Mouse (Mus musculus) inflammation-experienced regulatory T-cells, adult 6 months (primary cell): ENCODE measurements around the gene Cfap44. TPM values are rescaled to one million over a fixed set of nuclear protein-coding genes. Genes with fewer than 3 reads are reported as not detected.

Experiments used
- ATAC-seq: one replicate; pipeline ENCODE4 v1.8.0; 2017
- polyA plus RNA-seq, 3 experiments: library from polyadenylated mRNA; unstranded; fragments of 100-300 nt; shearing (Covaris generic); gene quantifications; one replicate each; pipeline ENCODE4 v1.2.1; 2017

Cfap44 gene
- polyA plus RNA-seq: not detected

- ATAC-seq: peak; percentile 67
Observed at GRCm38 (mm10) chr16:44394577-44395243, at the start of gene Cfap44. Cfap44 (plus strand) TSS chr16:44394796.

DNA sequence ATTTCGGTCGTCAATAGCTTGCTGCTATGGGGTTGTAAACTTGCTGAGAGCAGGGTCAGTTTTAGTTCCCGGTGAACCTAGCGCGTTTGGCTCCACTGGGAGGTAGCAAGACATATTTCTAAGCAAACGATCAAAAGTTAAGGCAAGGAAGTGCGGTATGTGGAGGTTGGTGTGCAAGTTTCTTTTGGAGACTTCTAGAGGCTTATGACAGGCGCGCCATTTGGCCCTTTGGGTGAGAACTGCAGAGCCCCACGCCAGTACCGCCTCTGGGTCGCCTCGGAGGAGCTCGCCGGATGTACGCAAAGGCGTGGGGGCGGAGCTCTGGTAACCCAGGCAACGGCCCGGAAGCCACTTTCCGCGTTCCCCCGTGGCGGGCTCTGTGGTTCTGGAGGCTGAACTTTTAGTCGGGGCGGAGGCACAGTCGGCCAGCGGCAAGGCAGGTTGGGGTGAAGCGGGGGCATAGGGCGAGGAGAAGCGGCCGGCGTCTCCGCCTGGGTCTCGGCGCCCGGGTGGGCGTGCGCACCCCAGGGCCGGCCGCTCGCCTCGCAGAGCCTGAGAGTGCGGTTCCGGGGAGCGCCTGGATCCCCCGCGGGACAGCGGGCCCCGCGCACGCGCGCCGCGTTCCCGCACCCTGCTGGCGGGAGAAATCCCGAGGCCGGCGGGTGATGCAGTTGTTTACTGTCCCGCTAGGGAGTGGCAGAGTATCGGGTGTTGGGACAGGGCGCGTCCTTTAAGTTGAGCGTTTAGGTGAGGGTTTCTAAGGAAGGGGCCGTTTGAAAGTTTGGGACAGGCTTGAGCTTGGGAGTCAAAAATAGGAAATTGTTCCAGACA, 47.3 kb upstream of the Cfap44 start, which contains the start of gene Spice1:
Gene Spice1, plus strand, starts transcription at position 51 of the 831 bp plus-strand sequence.
- ATAC-seq: peak; percentile 100

DNA sequence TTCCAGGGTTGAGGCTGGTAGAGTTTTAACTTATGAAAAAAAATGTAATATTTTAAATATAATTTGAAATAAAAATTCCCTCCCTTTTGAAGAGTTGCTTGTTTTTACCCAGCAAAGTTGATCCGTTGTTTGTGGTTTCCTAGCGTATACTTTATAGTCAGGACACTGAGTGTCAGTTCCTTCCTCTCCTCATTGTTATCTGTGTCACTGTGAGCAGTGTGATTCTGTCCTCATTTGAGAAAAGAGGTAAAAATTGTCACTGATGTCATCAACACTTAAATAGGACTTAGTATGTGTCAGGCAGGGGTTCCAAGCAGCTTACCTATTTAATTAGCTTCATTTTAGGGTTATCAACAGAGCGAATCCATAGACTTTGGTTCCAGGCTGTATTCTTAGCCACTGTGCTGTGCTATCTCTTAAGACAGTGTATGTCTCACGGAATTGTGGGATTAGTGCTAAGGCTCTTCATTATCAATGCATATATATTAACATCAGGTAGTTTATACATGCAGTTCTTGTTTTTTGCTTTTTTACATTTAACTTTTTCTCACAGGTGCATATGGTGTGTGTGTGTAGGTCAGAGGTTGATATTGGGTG, 44.7 kb upstream of the Cfap44 start:
- ATAC-seq: no peak

GRCm38 (mm10) chr16:44356291-44356690, 38.3 kb upstream of the Cfap44 start:
- peak; percentile 19 for ATAC-seq

DNA sequence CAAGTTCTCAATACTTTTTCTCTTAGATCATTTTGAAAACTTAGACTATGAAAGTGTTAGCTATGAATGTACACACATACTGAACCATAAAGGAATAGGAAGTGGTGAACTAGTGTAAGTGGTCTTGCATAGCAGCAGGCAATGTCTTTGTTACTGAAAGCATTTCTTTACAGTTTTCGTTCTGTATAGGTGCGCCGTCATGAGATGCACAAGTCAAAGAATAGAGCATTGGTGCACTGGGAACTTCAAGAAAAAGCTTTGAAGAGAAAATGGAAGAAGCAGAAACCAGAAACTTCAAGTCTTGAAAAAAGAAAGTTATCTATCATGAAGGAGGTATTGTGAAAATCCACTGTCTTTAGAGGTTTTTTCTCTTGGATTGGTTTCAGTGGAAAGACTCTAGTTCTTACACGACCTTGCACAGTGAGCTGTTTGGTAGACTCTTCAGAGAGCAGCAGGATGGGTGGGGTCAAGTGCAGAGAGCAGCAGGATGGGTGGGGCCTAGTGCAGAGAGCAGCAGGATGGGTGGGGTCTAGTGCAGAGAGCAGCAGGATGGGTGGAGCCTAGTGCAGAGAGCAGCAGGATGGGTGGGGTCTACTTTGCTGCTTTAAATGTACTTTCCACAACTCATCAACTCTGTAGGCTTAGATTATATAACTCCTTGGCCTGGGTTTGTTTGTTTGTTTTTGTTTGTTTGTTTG, 36.9 kb upstream of the Cfap44 start:
- ATAC-seq: peak; percentile 90

DNA sequence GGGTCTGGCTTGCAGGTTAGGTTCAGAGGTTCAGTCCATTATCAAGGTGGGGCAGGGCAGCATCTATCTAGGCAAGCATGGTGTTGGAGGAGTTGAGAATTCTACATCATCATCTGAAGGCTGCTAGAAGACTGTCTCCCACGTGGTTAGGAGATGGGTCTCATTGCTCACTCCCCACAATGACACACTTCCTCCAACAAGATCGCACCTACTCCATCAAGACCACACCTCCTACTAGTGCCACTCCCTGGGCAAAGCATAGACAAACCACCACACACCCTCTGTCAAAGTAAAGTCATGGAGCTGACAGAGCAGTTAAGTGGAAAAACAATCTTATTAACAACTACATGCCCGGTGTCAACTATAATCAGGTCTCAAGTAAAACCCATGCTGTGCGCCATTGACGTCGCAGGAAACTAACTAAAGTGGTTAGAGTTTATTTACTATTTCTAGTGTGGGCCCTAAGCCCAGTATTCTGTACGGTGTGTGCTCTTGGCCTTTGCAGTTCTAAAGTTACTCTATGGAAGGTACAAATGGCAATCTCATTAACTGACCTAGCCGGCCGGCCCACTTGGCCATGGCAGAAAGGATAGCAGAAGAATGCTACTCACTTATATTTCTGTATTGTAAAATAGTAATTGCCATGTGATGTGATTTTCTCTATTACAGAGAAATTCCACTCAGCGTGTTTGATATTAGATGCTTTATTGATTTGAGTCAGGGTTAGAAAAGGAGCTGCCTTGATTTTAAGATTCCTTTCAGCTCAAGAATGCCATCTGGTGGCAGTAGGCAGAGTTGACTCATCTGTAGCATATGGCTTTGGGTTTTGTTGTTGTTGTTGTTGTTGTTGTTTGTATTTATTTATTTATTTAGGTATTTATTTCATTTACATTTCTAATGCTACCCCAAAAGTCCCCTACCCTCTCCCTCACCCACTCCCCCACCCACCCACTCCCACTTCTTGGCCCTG, 32.4 kb upstream of the Cfap44 start:
- ATAC-seq: peak; percentile 42

- no peak for ATAC-seq
Observed at GRCm38 (mm10) chr16:44365522-44365921, 29.1 kb upstream of the Cfap44 start.

DNA sequence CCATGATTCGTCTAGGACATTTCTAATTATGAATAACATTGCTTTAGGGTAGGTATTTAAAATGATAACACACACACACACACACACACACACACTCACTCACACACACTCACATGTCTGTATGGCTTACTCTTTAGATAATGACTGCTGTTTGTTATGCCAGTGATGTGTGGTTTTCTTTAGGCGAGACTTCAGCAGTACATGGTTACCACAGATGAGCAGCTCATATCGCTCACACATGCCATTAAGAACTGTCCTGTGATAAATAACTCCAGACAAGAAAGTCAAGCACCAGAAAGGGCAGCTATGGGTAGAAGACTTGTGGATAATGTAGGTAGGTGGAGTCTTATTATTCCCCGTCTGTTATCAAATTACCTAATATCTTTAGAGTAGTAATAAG, 19.1 kb upstream of the Cfap44 start:
- ATAC-seq: no peak

DNA sequence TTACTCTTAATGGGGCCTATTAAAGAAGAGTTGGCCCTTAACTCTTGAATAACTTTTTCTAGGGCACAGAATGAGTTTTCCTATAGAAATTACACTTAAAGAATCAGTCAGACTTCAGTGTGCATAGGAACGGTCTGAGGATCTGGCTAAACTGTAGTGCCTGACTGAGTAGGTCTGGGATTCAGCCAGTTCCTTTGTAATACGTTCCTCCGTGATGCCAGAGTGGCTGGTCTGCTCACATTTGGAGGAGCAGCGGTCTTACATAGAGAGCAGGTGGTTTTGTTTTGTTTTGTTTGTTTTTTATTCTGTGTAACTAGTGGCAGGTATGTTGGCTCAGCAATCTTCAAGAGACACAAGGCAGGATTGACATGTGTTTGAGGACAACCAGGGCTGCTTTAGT, 14.6 kb upstream of the Cfap44 start:
- ATAC-seq: no peak

GRCm38 (mm10) chr16:44381578-44381977, 13.0 kb upstream of the Cfap44 start:
- no peak for ATAC-seq

- no peak for ATAC-seq
Observed at GRCm38 (mm10) chr16:44383549-44383948, 11.0 kb upstream of the Cfap44 start.

DNA sequence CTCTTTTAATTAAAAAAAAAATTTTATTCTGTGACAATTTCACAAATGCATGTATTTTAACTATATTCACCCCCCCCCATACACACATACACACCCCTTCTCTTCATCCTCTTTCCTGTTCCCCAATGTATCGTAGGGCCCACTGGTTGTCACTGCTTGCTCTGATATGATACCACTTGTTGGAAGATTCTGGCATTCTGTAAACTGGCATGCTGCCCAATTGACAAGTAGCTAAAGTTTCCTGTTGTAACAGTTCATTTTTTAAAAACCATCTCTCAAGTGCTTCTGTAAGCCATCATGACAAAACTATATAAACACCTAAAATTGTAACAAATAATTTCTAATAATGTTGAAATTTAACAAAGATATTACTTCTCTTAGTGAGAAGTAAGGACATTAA, 10.3 kb upstream of the Cfap44 start:
- ATAC-seq: no peak

DNA sequence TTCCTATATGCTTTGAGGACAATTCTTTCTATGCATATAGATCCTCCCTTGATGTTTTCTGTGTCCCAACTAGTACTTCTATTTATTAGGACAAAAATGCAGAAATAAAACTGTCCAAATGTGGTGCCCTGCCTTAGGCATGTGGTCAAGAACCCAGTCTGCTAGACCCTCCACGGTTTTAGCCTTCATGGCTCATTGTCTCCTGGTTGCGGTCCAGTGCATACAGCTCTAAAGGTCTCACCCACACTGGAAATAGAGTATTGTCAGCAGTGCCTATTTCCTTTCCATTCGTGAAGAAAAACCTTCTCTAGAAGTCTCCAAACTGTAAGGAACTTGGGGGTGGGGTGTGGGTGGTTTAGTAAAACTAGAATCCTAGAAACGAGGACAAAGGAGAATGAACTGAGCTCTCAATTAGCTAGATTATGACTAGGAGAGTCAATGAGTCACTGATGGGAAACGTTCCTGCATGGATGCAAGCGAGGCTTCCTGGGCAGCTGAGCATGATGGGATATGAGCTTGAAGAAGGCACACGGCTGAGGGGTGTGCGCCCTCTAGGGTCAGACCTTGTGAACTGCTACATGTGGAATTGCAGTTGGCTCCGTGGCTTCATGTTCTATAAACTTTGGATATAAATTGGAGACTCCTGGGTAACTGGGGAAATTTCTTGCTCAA, 2.6 kb upstream of the Cfap44 start:
- ATAC-seq: peak; percentile 77

DNA sequence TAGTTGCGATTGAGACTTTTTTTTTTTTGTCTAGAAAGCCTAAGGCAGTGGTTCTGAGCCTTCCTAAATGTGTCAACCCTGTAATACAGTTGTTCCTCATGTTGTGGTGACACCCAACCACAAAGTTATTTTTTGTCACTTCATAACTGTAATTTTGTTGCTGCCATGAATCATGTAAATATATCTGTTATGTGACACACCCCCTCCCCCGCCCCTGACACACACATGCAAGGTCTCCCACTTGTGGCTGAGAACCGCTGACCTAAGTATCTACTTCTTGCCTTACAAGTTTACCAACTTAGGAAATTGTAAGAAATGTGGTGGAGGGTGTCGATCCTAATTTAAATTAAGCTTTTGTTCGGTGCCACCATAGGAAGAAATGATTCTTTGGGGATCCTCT, 10.3 kb downstream of the Cfap44 start:
- no peak for ATAC-seq

GRCm38 (mm10) chr16:44407211-44407610, 12.6 kb downstream of the Cfap44 start:
- no peak for ATAC-seq

GRCm38 (mm10) chr16:44408290-44408689, 13.7 kb downstream of the Cfap44 start:
- ATAC-seq: no peak

- ATAC-seq: no peak
Observed at GRCm38 (mm10) chr16:44410176-44410575, 15.6 kb downstream of the Cfap44 start.

GRCm38 (mm10) chr16:44417596-44417995, 23.0 kb downstream of the Cfap44 start:
- no peak for ATAC-seq

GRCm38 (mm10) chr16:44421735-44422134, 27.1 kb downstream of the Cfap44 start:
- no peak for ATAC-seq

DNA sequence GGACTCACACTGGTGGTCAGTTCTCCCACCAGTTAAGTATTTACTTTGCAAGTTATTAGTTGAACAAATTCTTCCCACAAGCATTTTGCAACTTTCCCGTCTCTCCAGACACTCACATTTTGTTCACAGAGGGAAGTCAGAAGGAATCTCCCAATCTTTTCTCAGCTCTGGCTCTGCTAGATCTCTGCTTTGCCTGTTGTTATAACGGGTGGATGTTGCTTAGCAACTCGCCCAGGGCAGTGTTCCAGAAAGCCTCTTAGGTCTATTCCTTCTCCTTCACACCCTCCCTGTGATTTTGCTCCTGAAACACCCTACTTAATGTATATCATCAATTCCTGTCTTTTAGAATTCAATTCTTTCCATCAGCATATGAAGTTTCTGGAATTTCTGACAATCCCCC, 28.9 kb downstream of the Cfap44 start:
- ATAC-seq: no peak

- ATAC-seq: no peak
Observed at GRCm38 (mm10) chr16:44428456-44428855, 33.9 kb downstream of the Cfap44 start.
